Mouse (Mus musculus) right cerebral cortex, adult 18-20 months (tissue): ENCODE measurements around the gene Paxx.
A peak's percentile ranks its signal among the peaks of the same experiment; 100 is the strongest.
"Not testable (repeated sequence)": the region's sequence is repeated elsewhere in the genome, so short reads cannot be mapped to it uniquely, and the experiment has no call there.

Experiments used
- DNase-seq: peaks from one replicate; pipeline ENCODE4 v3.0.0; 2022; ENCODE audit warnings: mixed read lengths

The Paxx gene

GRCm38 (mm10) chr2:25441067-25441466 lies 19.8 kb downstream of the Paxx start:
- no peak for DNase-seq

- no peak for DNase-seq
These were observed 24.5 kb downstream of the Paxx start for GRCm38 (mm10) chr2:25436286-25436820.

GRCm38 (mm10) chr2:25434292-25434691 lies 26.6 kb downstream of the Paxx start:
- no peak for DNase-seq

- DNase-seq: no peak
These were observed 27.8 kb downstream of the Paxx start for GRCm38 (mm10) chr2:25433101-25433500.

- DNase-seq: no peak
These were observed 28.4 kb downstream of the Paxx start for GRCm38 (mm10) chr2:25432326-25433098.

- DNase-seq: no peak
These were observed 29.5 kb downstream of the Paxx start for GRCm38 (mm10) chr2:25431308-25431855.

GRCm38 (mm10) chr2:25430395-25431233 lies 30.3 kb downstream of the Paxx start:
- DNase-seq: peak; percentile 59

- no peak for DNase-seq
These were observed 31.3 kb downstream of the Paxx start for GRCm38 (mm10) chr2:25429435-25430180.

- DNase-seq: peak; percentile 97
These were observed 32.3 kb downstream of the Paxx start, which contains the start of gene Abca2 for GRCm38 (mm10) chr2:25428442-25429236. Gene Abca2 (plus strand): TSS chr2:25428703.

GRCm38 (mm10) chr2:25427256-25427655 lies 33.6 kb downstream of the Paxx start:
- no peak for DNase-seq

- peak; percentile 61 for DNase-seq
These were observed 34.1 kb downstream of the Paxx start for GRCm38 (mm10) chr2:25426721-25427191.

- no peak for DNase-seq
These were observed 35.4 kb downstream of the Paxx start for GRCm38 (mm10) chr2:25425481-25425880.

GRCm38 (mm10) chr2:25423626-25424025 lies 37.3 kb downstream of the Paxx start:
- no peak for DNase-seq

- DNase-seq: no peak
These were observed 38.1 kb downstream of the Paxx start, which contains the start of gene Fut7 for GRCm38 (mm10) chr2:25422587-25423410. Gene Fut7 (plus strand): TSS chr2:25423267.

- no peak for DNase-seq
These were observed 39.0 kb downstream of the Paxx start for GRCm38 (mm10) chr2:25421896-25422295.

GRCm38 (mm10) chr2:25417426-25417825 lies 43.5 kb downstream of the Paxx start:
- no peak for DNase-seq

GRCm38 (mm10) chr2:25413436-25413835 lies 47.5 kb downstream of the Paxx start:
- not testable (repeated sequence) for DNase-seq

- no peak for DNase-seq
These were observed 52.0 kb downstream of the Paxx start for GRCm38 (mm10) chr2:25408908-25409307.
